Mouse (Mus musculus) liver, embryonic 16.5 days (tissue): ENCODE results near the gene Ptchd1. TPM values are rescaled to one million over a fixed set of nuclear protein-coding genes. Genes with fewer than 3 reads are reported as not detected.

Experiments
- polyA plus RNA-seq: library from polyadenylated mRNA; unstranded; fragments of >200 nt; fragmentation: Nextera tagmentation; extraction: Ambion mirVana; gene quantifications from 2 replicates; pipeline ENCODE4 v1.2.1, GENCODE M21; 2015

The Ptchd1 gene
- polyA plus RNA-seq, 1 experiment from 2014 or later: not detected

Other genes starting within 250 kb of the Ptchd1 start
- gene Gm15155, start 927 bp upstream of the Ptchd1 start, polyA plus RNA-seq: not detected in 2 replicates